Mouse (Mus musculus) midbrain, embryonic 15.5 days (tissue): Measurements from ENCODE around the gene Smim15. TPM values are rescaled to one million over a fixed set of nuclear protein-coding genes. Genes with fewer than 3 reads are reported as not detected.

Experiments
- polyA plus RNA-seq: library from polyadenylated mRNA; unstranded; fragments of >200 nt; fragmentation: Nextera tagmentation; extraction: Ambion mirVana; gene quantifications from 2 replicates; pipeline ENCODE4 v1.2.1, GENCODE M21; 2015

The Smim15 gene
- polyA plus RNA-seq, 1 experiment from 2014 or later, result 32.3 TPM

Other genes with a start within 250 kb of the Smim15 start
- gene Ndufaf2, start 114.2 kb downstream of the Smim15 start, polyA plus RNA-seq, result 65.8 and 66.0 TPM in 2 replicates
- gene Ercc8, start 114.3 kb downstream of the Smim15 start, polyA plus RNA-seq, result 33.7 and 36.1 TPM in 2 replicates
- 1.6 TPM in 2 replicates for gene Elovl7, start 170.0 kb downstream of the Smim15 start, polyA plus RNA-seq